33 mouse cellular contexts compared by ENCODE assay signal in genomic region chr3:58814191-58814590, GRCm38 (mm10). TPM values are rescaled to one million over a fixed set of nuclear protein-coding genes. Genes with fewer than 3 reads are reported as not detected.
A peak's percentile ranks its signal among the peaks of the same experiment; 100 is the strongest.
DNase-seq lines count a peak whose midpoint lies in the region.
"Had no signal": no experiment of that assay in that cellular context is flagged by ENCODE, and none has a peak within 500 bp of the region (broad histone marks: within the 10 kb centered on the region; RNA-seq: fewer than 3 reads in every experiment).

No protein-coding gene starts in this region.

- peak; percentile 14 for DNase-seq in adrenal gland, postnatal 25 days
- no peak for DNase-seq in adrenal gland, postnatal 4 days (ENCODE audit: low spot score in 2 of 2)
- peak; percentile 62 to 71 for DNase-seq in heart, adult 18-20 months
- no peak for DNase-seq in heart, embryonic 10.5 days (ENCODE audit: low spot score)
- DNase-seq in heart, adult 9 months (ENCODE audit: low spot score in 2 of 2) = peak; percentile 35 to 37
- DNase-seq in heart, postnatal 36 days = peak; percentile 41 to 42
- no peak for DNase-seq in lung, adult 18-20 months
- DNase-seq: cerebellum, adult 11-12 months; cerebellum, postnatal 36 days; gastrocnemius, postnatal 14 days; kidney, adult 18-20 months; kidney, postnatal 36 days; liver, embryonic 13.5 days; lung, adult 2 months; lung, postnatal 10 days; right cerebral cortex, postnatal 4 days; thymus, adult 2 months; thymus, postnatal 36 days had no signal

- no peaks in the 10 kb centered on the region for H3K36me3 ChIP-seq in heart, embryonic 10.5 days
- H3K36me3 ChIP-seq: heart, embryonic 13.5 days; hindbrain, embryonic 15.5 days; limb, embryonic 10.5 days; limb, embryonic 15.5 days; liver, embryonic 13.5 days; midbrain, embryonic 13.5 days; neural tube, embryonic 13.5 days had no signal

- H3K4me1 ChIP-seq in heart, embryonic 10.5 days = peaks cover 9% of the 10 kb centered on the region; the same call in 1 of the 2 replicates
- H3K4me1 ChIP-seq: liver, embryonic 13.5 days had no signal

- H3K9me3 ChIP-seq in heart, embryonic 10.5 days = no peaks in the 10 kb centered on the region
- H3K9me3 ChIP-seq: forebrain, embryonic 13.5 days; heart, embryonic 13.5 days; hindbrain, embryonic 15.5 days; limb, embryonic 10.5 days; limb, embryonic 15.5 days; liver, embryonic 13.5 days; midbrain, embryonic 13.5 days; neural tube, embryonic 13.5 days had no signal

- WGBS in heart, embryonic 10.5 days = 83% methylated on average over 3 of the region's 3 CpGs

- H3K4me3 ChIP-seq in heart, embryonic 10.5 days = no peak overlapping the region
- H3K4me3 ChIP-seq: forebrain, embryonic 13.5 days; heart, embryonic 13.5 days; hindbrain, embryonic 15.5 days; limb, embryonic 10.5 days; limb, embryonic 15.5 days; liver, embryonic 13.5 days; midbrain, embryonic 13.5 days; neural tube, embryonic 13.5 days had no signal

- no peak overlapping the region for H3K27ac ChIP-seq in heart, embryonic 10.5 days
- H3K27ac ChIP-seq: forebrain, embryonic 13.5 days; heart, embryonic 13.5 days; hindbrain, embryonic 15.5 days; limb, embryonic 10.5 days; limb, embryonic 15.5 days; liver, embryonic 13.5 days; macrophage; midbrain, embryonic 13.5 days; neural tube, embryonic 13.5 days had no signal

- intact Hi-C loops in heart, postnatal 36 days (cut with DNase I) = no loop called here

- peaks cover 8% of the 10 kb centered on the region for H3K27me3 ChIP-seq in heart, embryonic 10.5 days (ENCODE audit: insufficient read depth, poor library complexity, severe bottlenecking)
- H3K27me3 ChIP-seq: forebrain, embryonic 13.5 days; hindbrain, embryonic 15.5 days; limb, embryonic 15.5 days; liver, embryonic 13.5 days; neural tube, embryonic 13.5 days had no signal

RNA-seq across cellular contexts. Expression of gene Mindy4b-ps, which starts 7.9 kb away (rescaled TPM):
- total RNA-seq in adrenal gland, postnatal 25 days (2021) = not detected in 2 replicates
- not detected for total RNA-seq in adrenal gland, postnatal 4 days (2021)
- under 1 TPM; 0.23 to 0.40 TPM for total RNA-seq in heart, adult 18-20 months (2021)
- not detected in 2 replicates for polyA plus RNA-seq in heart, embryonic 10.5 days (2016; fragmentation: Nextera tagmentation; extraction: Ambion mirVana)
- total RNA-seq in heart, postnatal 36 days (2021) = under 1 TPM in 1 of 2 experiments, not detected in 1; 0.22 TPM
- total RNA-seq: gastrocnemius, postnatal 14 days; hematopoietic stem cell, adult 5-6 weeks; megakaryocyte-erythroid progenitor cell, adult 5-6 weeks; MEL had no signal
- polyA plus RNA-seq: embryonic facial prominence, embryonic 11.5 days; hindbrain, embryonic 15.5 days; intestine, embryonic 14.5 days; kidney, embryonic 16.5 days; limb, embryonic 10.5 days; limb, embryonic 15.5 days; liver, embryonic 13.5 days; lung, adult 2 months; macrophage; midbrain, embryonic 13.5 days; neural tube, embryonic 13.5 days; Patski; thymus, adult 2 months had no signal

Comparison
In these comparisons a context has a peak if more than half of its experiments do, and no peak if none do; other contexts are left out.
1. DNase-seq: peak in adrenal gland, postnatal 25 days (single experiment), heart, adult 18-20 months (2 of 2), heart, adult 9 months (2 of 2) and heart, postnatal 36 days (2 of 2); none in adrenal gland, postnatal 4 days (0 of 2), heart, embryonic 10.5 days (single experiment) and lung, adult 18-20 months (0 of 2).